Mouse (Mus musculus) left cerebral cortex, adult 2 months (tissue): ENCODE measurements at regions not wholly inside any gene's neighbourhood (a gene's known extent, or its start where the extent isn't known, plus 50 kb on each side); places are given as distances from the start of the nearest gene placed in this dataset.
"Not testable (repeated sequence)": the region's sequence is repeated elsewhere in the genome, so short reads cannot be mapped to it uniquely, and the experiment has no call there.

ENCODE experiments used
- DNase-seq, 2 experiments: peaks; one replicate each; pipeline ENCODE4 v3.0.0; 2021 to 2022; ENCODE audit warnings: low spot score in 2 of 2, mixed read lengths in 1 of 2; ENCODE audit errors: extremely low spot score in 1 of 2
- H3K27ac ChIP-seq: fragments of 200-600 bp; 2 replicates; pipeline ENCODE4 v1.8.1; 2022
- H3K4me3 ChIP-seq: fragments of 200-600 bp; 2 replicates; pipeline ENCODE4 v1.8.1; 2022
- CTCF ChIP-seq: fragments of 200-600 bp; IDR thresholded peaks from 2 replicates; pipeline ENCODE4 v1.8.1; 2022; ENCODE audit warnings: antibody characterized with exemption, mild to moderate bottlenecking, moderate library complexity
- intact Hi-C: fragments of 180-260 bp; cut with DNase I; formaldehyde crosslinking; loops from one replicate; pipeline ENCODE4 v1.15.1; 2025

GRCm38 (mm10) chr13:42000966-42001365, 50.9 kb upstream of the Hivep1 start:
- no peak for TF ChIP-seq CTCF
- no peak for DNase-seq
- Histone ChIP-seq H3K4me3 (no peak overlapping the region), H3K27ac (no peak overlapping the region)
- intact Hi-C loops: no loop called here

GRCm38 (mm10) chr13:41997883-41998282, 53.9 kb upstream of the Hivep1 start:
- no peak for DNase-seq
- no peak overlapping the region for H3K4me3 ChIP-seq

DNA sequence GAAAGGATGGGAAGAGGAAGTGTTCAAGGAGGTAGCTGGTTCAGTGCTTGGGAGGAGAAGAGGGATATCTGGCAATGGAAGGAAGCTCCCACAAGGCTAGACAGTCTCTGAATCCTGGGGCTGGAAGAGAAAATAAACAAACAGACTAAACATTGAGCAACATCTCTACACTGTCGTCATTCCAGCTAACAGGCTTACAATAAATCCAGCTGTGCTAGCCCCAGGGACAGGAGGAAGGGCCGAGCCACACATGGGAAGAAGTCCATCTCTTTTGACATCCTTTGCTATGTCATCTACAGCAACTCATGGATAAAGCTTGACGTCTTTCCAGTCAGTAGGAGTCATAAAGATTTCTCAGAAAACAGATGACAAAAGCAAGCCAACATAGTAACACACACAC, 57.7 kb upstream of the Hivep1 start:
- TF ChIP-seq CTCF: no peak
- intact Hi-C loops: no loop called here
- H3K4me3 ChIP-seq: no peak overlapping the region
- no peak for DNase-seq
- no peak overlapping the region for H3K27ac ChIP-seq

More at GRCm38 (mm10) chr13:41997883-41998282, 53.9 kb upstream of the Hivep1 start:
- H3K27ac ChIP-seq: no peak overlapping the region
- TF ChIP-seq CTCF: no peak
- intact Hi-C loops: no loop called here

GRCm38 (mm10) chr13:41975918-41976317, 75.9 kb upstream of the Hivep1 start:
- DNase-seq: no peak
- no peak overlapping the region for H3K4me3 ChIP-seq
- no peak overlapping the region for H3K27ac ChIP-seq
- TF ChIP-seq CTCF: no peak
- intact Hi-C loops: no loop called here

- no peak overlapping the region for H3K4me3 ChIP-seq
- TF ChIP-seq CTCF: no peak
- no peak for DNase-seq
- H3K27ac ChIP-seq: no peak overlapping the region
- intact Hi-C loops: no loop called here
Measured at GRCm38 (mm10) chr13:41962915-41963314, 88.9 kb upstream of the Hivep1 start.

GRCm38 (mm10) chr13:41960960-41961359, 90.9 kb upstream of the Hivep1 start:
- intact Hi-C loops, DNase-seq, H3K4me3 ChIP-seq, H3K27ac ChIP-seq: not testable (repeated sequence)

GRCm38 (mm10) chr13:41957932-41958331, 93.9 kb upstream of the Hivep1 start:
- no peak for TF ChIP-seq CTCF
- Histone ChIP-seq H3K4me3 (no peak overlapping the region), H3K27ac (no peak overlapping the region)
- intact Hi-C loops: no loop called here
- DNase-seq: no peak

GRCm38 (mm10) chr13:41955884-41956283, 95.9 kb upstream of the Hivep1 start:
- H3K27ac ChIP-seq: no peak overlapping the region
- intact Hi-C loops: no loop called here
- DNase-seq: no peak
- no peak for TF ChIP-seq CTCF
- H3K4me3 ChIP-seq: no peak overlapping the region

GRCm38 (mm10) chr13:41955198-41955597, 96.6 kb upstream of the Hivep1 start:
- intact Hi-C loops: no loop called here
- TF ChIP-seq CTCF: no peak
- no peak overlapping the region for H3K27ac ChIP-seq
- H3K4me3 ChIP-seq: no peak overlapping the region
- no peak for DNase-seq

DNA sequence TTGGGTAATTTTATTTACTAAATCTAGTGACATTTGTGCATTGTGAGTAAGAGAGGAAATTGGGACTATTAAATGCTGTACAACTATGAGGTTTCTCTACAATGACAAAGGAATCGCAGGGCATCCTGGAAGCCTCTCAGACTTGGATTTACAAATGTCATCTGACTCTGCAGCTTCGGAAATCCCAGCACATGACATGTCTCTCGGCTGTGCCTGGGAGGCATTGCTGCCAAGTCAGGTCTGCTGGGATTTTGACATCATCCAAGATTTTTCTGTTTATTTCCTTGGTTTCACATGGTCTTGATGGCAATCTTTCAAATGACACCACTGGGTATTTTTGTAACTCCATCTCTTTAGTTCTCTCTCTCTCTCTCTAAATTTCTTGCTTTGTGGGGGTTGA, 99.4 kb upstream of the Hivep1 start:
- no peak for TF ChIP-seq CTCF
- no peak overlapping the region for H3K4me3 ChIP-seq
- DNase-seq: no peak
- H3K27ac ChIP-seq: no peak overlapping the region
- intact Hi-C loops: no loop called here

DNA sequence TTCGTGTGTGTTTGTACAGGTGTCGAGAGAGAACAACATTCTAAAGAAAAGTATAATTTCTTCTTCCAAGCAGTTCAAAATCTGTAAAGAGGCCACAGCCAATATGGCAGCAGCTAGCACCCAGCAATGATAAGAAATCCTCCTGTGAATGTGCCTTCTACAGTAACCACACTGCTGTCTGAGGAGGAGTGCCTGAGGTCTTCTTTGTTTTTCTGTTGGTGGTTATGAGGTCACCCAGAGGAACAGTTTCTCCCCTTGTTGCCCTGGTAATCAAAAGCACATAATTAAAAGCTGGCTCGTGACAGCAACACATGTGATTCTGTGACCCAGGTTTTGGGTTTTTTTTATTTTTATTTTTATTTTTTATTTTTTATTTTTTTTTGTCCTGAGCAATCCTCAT, 100.8 kb upstream of the Adtrp start:
- no peak for TF ChIP-seq CTCF
- H3K27ac ChIP-seq: no peak overlapping the region
- intact Hi-C loops: no loop called here
- H3K4me3 ChIP-seq: no peak overlapping the region
- no peak for DNase-seq

GRCm38 (mm10) chr13:41932313-41933100, 85.0 kb upstream of the Adtrp start:
- Histone ChIP-seq H3K4me3 (no peak overlapping the region), H3K27ac (no peak overlapping the region)
- no peak for DNase-seq
- intact Hi-C loops: no loop called here
- no peak for TF ChIP-seq CTCF

DNA sequence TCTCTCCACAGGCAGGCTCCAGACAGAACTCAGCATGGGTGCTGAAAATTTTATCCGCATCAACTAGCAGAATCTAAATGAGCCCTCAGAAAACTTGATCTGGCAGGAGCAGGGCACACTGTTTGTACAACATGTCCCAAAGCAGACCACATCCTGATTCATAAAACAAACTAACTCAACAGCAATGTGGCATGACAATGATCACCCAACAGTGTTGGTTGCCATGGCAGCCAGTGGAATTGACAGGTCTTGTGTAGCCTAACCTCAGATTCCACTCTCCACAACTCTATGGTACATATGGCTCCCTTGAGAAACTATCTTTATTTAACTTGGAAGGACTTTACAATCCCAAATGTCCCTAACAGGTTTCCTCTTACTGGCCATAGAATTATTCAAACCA, 82.3 kb upstream of the Adtrp start:
- no peak for DNase-seq
- intact Hi-C loops: no loop called here
- H3K4me3 ChIP-seq: no peak overlapping the region
- H3K27ac ChIP-seq: no peak overlapping the region
- no peak for TF ChIP-seq CTCF

- H3K4me3 ChIP-seq, intact Hi-C loops, DNase-seq, H3K27ac ChIP-seq: not testable (repeated sequence)
Measured at GRCm38 (mm10) chr13:41925851-41926250, 78.4 kb upstream of the Adtrp start.
